Mouse (Mus musculus) CH12.LX (cell line): ENCODE data around the gene Kcna10. TPM values are rescaled to one million over a fixed set of nuclear protein-coding genes. Genes with fewer than 3 reads are reported as not detected.

Experiments
- DNase-seq: peaks from one replicate; pipeline ENCODE4 v3.0.0-alpha.2; 2013; ENCODE audit errors: extremely low read depth
- H3K27ac ChIP-seq: 2 replicates; pipeline ENCODE4 v1.5.1; 2012; ENCODE audit warnings: low read depth, mild to moderate bottlenecking, control low read depth, moderate library complexity; ENCODE audit not compliant: insufficient read depth
- H3K27me3 ChIP-seq: replicated peaks from 2 replicates; pipeline ENCODE3; 2012; ENCODE audit warnings: inconsistent platforms
- H3K36me3 ChIP-seq, 2 experiments: replicated peaks in 1 of 2; 2 replicates each; pipeline versions ENCODE3 to v1.6.1; 2012; ENCODE audit warnings: inconsistent platforms in 1 of 2, low read length in 1 of 2, mild to moderate bottlenecking in 1 of 2, mixed read lengths in 1 of 2, moderate library complexity in 1 of 2; ENCODE audit not compliant: control insufficient read depth in 1 of 2, insufficient read depth in 1 of 2
- H3K4me1 ChIP-seq, 2 experiments: 2 replicates each; pipeline ENCODE4 v1.6.1; 2012; ENCODE audit warnings: inconsistent platforms in 1 of 2, moderate library complexity in 1 of 2; ENCODE audit not compliant: insufficient read depth in 2 of 2, control insufficient read depth in 1 of 2
- H3K4me2 ChIP-seq: 2 replicates; pipeline ENCODE4 v1.6.1; 2012; ENCODE audit warnings: low read depth, mild to moderate bottlenecking, control low read depth; ENCODE audit not compliant: poor library complexity, insufficient read depth, severe bottlenecking
- H3K4me3 ChIP-seq, 3 experiments: fragments of 150-350 bp in 1 of 3; sonication (generic) in 1 of 3; replicated peaks in 1 of 3; 2 replicates each; pipeline versions ENCODE3 to v1.5.1; 2011 to 2012; ENCODE audit warnings: low read depth in 2 of 3, low read length in 2 of 3, mild to moderate bottlenecking in 2 of 3, moderate library complexity in 2 of 3, control low read depth in 1 of 3, improper control_type of control experiment in 1 of 3, inconsistent platforms in 1 of 3, mixed read lengths in 1 of 3; ENCODE audit not compliant: poor library complexity in 1 of 3
- H3K79me2 ChIP-seq: replicated peaks from 2 replicates; pipeline ENCODE4 v1.6.1; 2012; ENCODE audit warnings: mild to moderate bottlenecking, moderate library complexity; ENCODE audit not compliant: control insufficient read depth, poor library complexity, insufficient read depth, severe bottlenecking; ENCODE audit errors: extremely low read depth
- H3K9ac ChIP-seq: 2 replicates; pipeline ENCODE4 v1.6.1; 2012; ENCODE audit warnings: low read depth, mild to moderate bottlenecking, control low read depth, moderate library complexity; ENCODE audit not compliant: insufficient read depth
- H3K9me3 ChIP-seq: replicated peaks from 2 replicates; pipeline ENCODE3; 2012; ENCODE audit warnings: low read length, inconsistent platforms, mixed read lengths
- BHLHE40 ChIP-seq: IDR thresholded peaks from 2 replicates; pipeline ENCODE4 v1.6.1; 2011; ENCODE audit warnings: mild to moderate bottlenecking, low read depth, low read length, improper control_type of control experiment
- CTCF ChIP-seq, 2 experiments: IDR thresholded peaks in 1 of 2; conservative IDR thresholded peaks in 1 of 2; 2 replicates each; pipeline ENCODE4 v1.5.1; 2011 to 2012; ENCODE audit warnings: low read depth in 2 of 2, low read length in 2 of 2, improper control_type of control experiment in 1 of 2, inconsistent platforms in 1 of 2, mild to moderate bottlenecking in 1 of 2, moderate library complexity in 1 of 2
- E2F4 ChIP-seq: IDR thresholded peaks from 2 replicates; pipeline ENCODE4 v1.6.1; 2011; ENCODE audit warnings: low read depth, low read length, improper control_type of control experiment; ENCODE audit not compliant: insufficient replicate concordance
- EP300 ChIP-seq: IDR thresholded peaks from 2 replicates; pipeline ENCODE4 v1.6.1; 2011; ENCODE audit warnings: low read length, improper control_type of control experiment
- ETS1 ChIP-seq: conservative IDR thresholded peaks from 2 replicates; pipeline ENCODE4 v1.6.1; 2012; ENCODE audit warnings: low read depth, mild to moderate bottlenecking, inconsistent platforms, low read length, improper control_type of control experiment, moderate library complexity
- HCFC1 ChIP-seq: IDR thresholded peaks from 2 replicates; pipeline ENCODE4 v1.6.1; 2012; ENCODE audit warnings: low read depth, mild to moderate bottlenecking, inconsistent platforms, low read length, improper control_type of control experiment
- JUN ChIP-seq: IDR thresholded peaks from 2 replicates; pipeline ENCODE4 v1.6.1; 2011; ENCODE audit warnings: low read depth, mild to moderate bottlenecking, low read length, improper control_type of control experiment, moderate library complexity; ENCODE audit not compliant: insufficient read depth
- JUND ChIP-seq: conservative IDR thresholded peaks from 2 replicates; pipeline ENCODE4 v1.6.1; 2011; ENCODE audit warnings: low read depth, low read length, improper control_type of control experiment
- MAFK ChIP-seq: IDR thresholded peaks from 2 replicates; pipeline ENCODE4 v1.6.1; 2011; ENCODE audit warnings: low read length, improper control_type of control experiment; ENCODE audit not compliant: insufficient replicate concordance
- MAZ ChIP-seq: IDR thresholded peaks from 2 replicates; pipeline ENCODE4 v1.6.1; 2012; ENCODE audit warnings: low read depth, mild to moderate bottlenecking, inconsistent platforms, low read length, improper control_type of control experiment, moderate library complexity
- NELFE ChIP-seq: IDR thresholded peaks from 2 replicates; pipeline ENCODE4 v1.6.1; 2011; ENCODE audit warnings: low read depth, low read length, improper control_type of control experiment
- NRF1 ChIP-seq: IDR thresholded peaks from 2 replicates; pipeline ENCODE4 v1.6.1; 2014; ENCODE audit warnings: low read depth, mild to moderate bottlenecking, inconsistent platforms, low read length, improper control_type of control experiment, moderate library complexity
- PAX5 ChIP-seq: IDR thresholded peaks from 2 replicates; pipeline ENCODE4 v1.6.1; 2012; ENCODE audit warnings: low read length, inconsistent platforms, mixed read lengths
- SMC3 ChIP-seq: IDR thresholded peaks from 2 replicates; pipeline ENCODE4 v1.6.1; 2011; ENCODE audit warnings: low read depth, low read length, improper control_type of control experiment
- USF1 ChIP-seq: IDR thresholded peaks from 2 replicates; pipeline ENCODE4 v1.6.1; 2014; ENCODE audit warnings: low read depth, mild to moderate bottlenecking, inconsistent platforms, low read length, improper control_type of control experiment
- USF2 ChIP-seq: conservative IDR thresholded peaks from 2 replicates; pipeline ENCODE4 v1.6.1; 2011; ENCODE audit warnings: low read depth, low read length, improper control_type of control experiment
- ZKSCAN1 ChIP-seq: IDR thresholded peaks from 2 replicates; pipeline ENCODE4 v1.6.1; 2012; ENCODE audit warnings: low read depth, inconsistent platforms, low read length, improper control_type of control experiment, borderline replicate concordance
- ZMIZ1 ChIP-seq: IDR thresholded peaks from 2 replicates; pipeline ENCODE4 v1.6.1; 2012; ENCODE audit warnings: low read depth, mild to moderate bottlenecking, inconsistent platforms, low read length, improper control_type of control experiment
- dilution Hi-C: fragments of 300-500 bp; cut with MboI; formaldehyde crosslinking; loops from 2 replicates; pipeline ENCODE4 v1.14.3; 2020; ENCODE audit warnings: low sequenced_read_pairs; ENCODE audit not compliant: extremely low pct_unique_long_range_greater_than_20kb, extremely low pct_ligation_motif_present
- in situ Hi-C: fragments of 300-500 bp; cut with MboI; formaldehyde crosslinking; loops from 3 replicates; pipeline ENCODE4 v1.14.3; 2019; ENCODE audit warnings: low sequenced_read_pairs, low pct_ligation_motif_present, low pct_unique_long_range_greater_than_20kb, mixed read lengths
- polyA plus RNA-seq: library from polyadenylated mRNA; unstranded; fragments of >175 nt; gene quantifications from 2 replicates; pipeline ENCODE4 v1.2.1, GENCODE M21; 2012; ENCODE audit warnings: low read depth; ENCODE audit not compliant: insufficient read length
- total RNA-seq, 2 experiments: library from RNA; depleted of rRNA; stranded (reverse); fragments of 300-350 nt in 1 of 2; fragments of >200 nt in 1 of 2; gene quantifications; 2 replicates each; pipeline ENCODE4 v1.2.3; 2012 to 2014

Kcna10 gene
- total and polyA plus RNA-seq, 3 experiments, result not detected

DNA sequence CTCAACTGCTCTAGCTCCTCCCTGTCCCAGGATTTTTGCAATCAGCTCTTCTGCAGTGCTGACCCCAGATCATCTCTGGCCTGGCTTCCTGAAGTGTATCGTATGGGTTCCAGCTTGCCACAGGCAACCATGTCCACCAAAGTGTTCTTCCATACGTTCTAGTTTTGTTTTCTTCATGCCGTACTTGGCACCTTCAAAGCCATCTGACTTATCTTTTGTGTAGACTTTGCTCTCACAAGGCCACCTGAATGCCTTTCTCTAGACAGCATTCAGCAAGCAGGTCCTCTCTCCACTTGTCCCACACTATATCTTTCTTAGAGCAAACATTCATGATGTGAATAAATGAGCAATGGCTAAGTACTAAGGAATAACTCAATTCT lies 34.2 kb downstream of the Kcna10 start:
- Histone ChIP-seq H3K27me3 (peaks cover 11% of the 10 kb centered on the region), H3K4me3 (no peak overlapping the region), H3K36me3 (no peaks in the 10 kb centered on the region), H3K79me2 (no peaks in the 10 kb centered on the region), H3K4me1 (peaks cover 3 to 7% of the 10 kb centered on the region in 2 experiments; a peak in 3 of 4 replicates), H3K9me3 (peaks cover 3% of the 10 kb centered on the region), H3K9ac (no peak overlapping the region), H3K27ac (no peak overlapping the region), H3K4me2 (no peak overlapping the region)
- DNase-seq, result no peak
- TF ChIP-seq NELFE, result no peak
- TF ChIP-seq CTCF (conservative IDR thresholded peaks at IDR 0.05 in 1 of 2, IDR thresholded peaks at IDR 0.05 in 1 of 2; ENCODE audit: low read depth in 2 of 2, low read length in 2 of 2), result no peak
- no peak for TF ChIP-seq ETS1
- no peak for TF ChIP-seq E2F4
- no peak for TF ChIP-seq USF1
- TF ChIP-seq JUND, result no peak
- TF ChIP-seq USF2, result no peak
- no peak for TF ChIP-seq PAX5
- TF ChIP-seq ZKSCAN1, result no peak
- dilution Hi-C loops, result no loop called here
- in situ Hi-C loops, result no loop called here

DNA sequence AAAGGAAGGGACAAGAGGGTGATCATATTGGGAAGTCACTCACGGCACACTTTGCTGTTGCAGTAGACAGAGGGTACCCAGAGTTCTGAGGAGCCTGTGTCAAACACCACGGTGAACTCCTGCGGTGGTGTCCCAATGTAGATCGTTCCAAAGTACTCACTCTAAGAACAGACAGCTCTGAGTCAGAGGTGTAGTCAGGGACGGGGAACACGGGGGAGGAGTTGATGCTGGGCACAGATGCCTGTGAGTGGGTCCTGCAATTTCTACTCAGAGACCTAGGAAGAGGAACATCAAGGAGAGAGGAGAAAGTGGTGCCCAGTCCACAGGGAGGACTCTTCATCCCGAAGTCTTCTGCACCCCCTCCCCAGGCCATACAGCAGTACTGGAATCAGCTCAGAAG lies 35.7 kb downstream of the Kcna10 start:
- Histone ChIP-seq H3K9me3 (peaks cover 3% of the 10 kb centered on the region), H3K4me3 (no peak overlapping the region), H3K27me3 (peaks cover 11% of the 10 kb centered on the region), H3K9ac (no peak overlapping the region), H3K79me2 (no peaks in the 10 kb centered on the region), H3K4me1 (peaks cover 3 to 7% of the 10 kb centered on the region in 2 experiments; a peak in 3 of 4 replicates), H3K36me3 (no peaks in the 10 kb centered on the region), H3K4me2 (no peak overlapping the region), H3K27ac (no peak overlapping the region)
- TF ChIP-seq MAFK (no peak), PAX5 (no peak), ZMIZ1 (no peak), USF1 (no peak), CTCF (conservative IDR thresholded peaks at IDR 0.05 in 1 of 2, IDR thresholded peaks at IDR 0.05 in 1 of 2; ENCODE audit: low read depth in 2 of 2, low read length in 2 of 2) (no peak), MAZ (no peak)
- dilution Hi-C loops (no loop called here), in situ Hi-C loops (no loop called here)
- no peak for DNase-seq

DNA sequence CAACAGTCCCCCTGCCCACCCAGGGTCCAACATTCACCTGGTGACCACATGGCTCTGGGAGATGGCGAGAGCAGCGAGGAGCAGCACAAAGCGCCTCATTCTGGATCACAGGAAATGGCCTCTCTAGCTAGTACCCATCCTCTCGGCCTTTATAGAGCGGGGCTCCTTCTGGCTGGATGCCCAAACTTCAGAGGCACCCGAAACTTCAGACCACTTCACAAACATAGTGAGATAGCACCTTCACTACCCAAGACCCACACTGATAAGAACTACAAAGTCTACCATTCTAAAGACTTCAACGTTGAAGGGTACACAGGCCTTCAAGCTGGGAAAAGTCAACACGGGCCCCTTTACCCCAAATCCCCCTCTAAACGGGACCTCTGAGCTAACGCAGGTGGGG lies 38.8 kb downstream of the Kcna10 start, which contains the start of gene Cym:
Cym (minus strand) TSS at position 125 of the 400 bp plus-strand sequence.
- peaks cover 3% of the 10 kb centered on the region for H3K27me3 ChIP-seq
- peaks cover 0 to 2% of the 10 kb centered on the region in 2 experiments; a peak in 2 of 4 replicates for H3K4me1 ChIP-seq
- in situ Hi-C loops (no loop called here), dilution Hi-C loops (no loop called here)
- no peaks in the 10 kb centered on the region for H3K36me3 ChIP-seq
- no peak for DNase-seq
- peaks cover 11% of the 10 kb centered on the region for H3K9me3 ChIP-seq
- no peak within 1 kb of the TSS for H3K4me2 ChIP-seq
- H3K79me2 ChIP-seq, result no peaks in the 10 kb centered on the region
- TF ChIP-seq MAFK, result no peak
- no peak for TF ChIP-seq HCFC1
- no peak for TF ChIP-seq EP300
- TF ChIP-seq JUN, result no peak
- TF ChIP-seq SMC3, result no peak
- TF ChIP-seq CTCF (conservative IDR thresholded peaks at IDR 0.05 in 1 of 2, IDR thresholded peaks at IDR 0.05 in 1 of 2; ENCODE audit: low read depth in 2 of 2, low read length in 2 of 2), result no peak
- no peak for TF ChIP-seq NRF1
- TF ChIP-seq BHLHE40, result no peak
- no peak for TF ChIP-seq USF2
- no peak within 1 kb of the TSS for H3K27ac ChIP-seq
- no peak within 1 kb of the TSS for H3K9ac ChIP-seq
- no peak within 1 kb of the TSS for H3K4me3 ChIP-seq
